Mouse (Mus musculus): Measurements from ENCODE around the gene Tgfbr3.

Tgfbr3 gene

DNA sequence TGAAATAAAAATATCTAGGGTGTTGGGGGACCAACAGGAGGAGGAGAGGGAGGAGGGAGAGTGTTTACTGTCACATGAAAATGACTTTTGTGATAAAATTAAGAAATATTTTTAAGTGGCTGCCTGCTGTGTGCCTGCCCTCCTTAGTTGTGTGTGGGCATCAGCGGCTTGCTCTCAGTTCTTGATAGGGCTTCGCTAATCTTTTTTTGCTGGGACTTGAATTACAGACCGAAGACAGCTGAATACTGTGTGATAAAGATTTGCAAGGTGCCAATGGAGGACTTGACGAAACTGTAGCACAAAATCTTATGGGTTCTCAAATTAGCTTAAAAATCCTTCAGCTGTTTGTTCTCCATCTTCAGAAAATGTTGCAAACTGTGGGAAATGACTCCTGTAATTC is 205.0 kb downstream of the Tgfbr3 start:
- no peak for DNase-seq (ENCODE audit: low read depth, low spot score)

DNA sequence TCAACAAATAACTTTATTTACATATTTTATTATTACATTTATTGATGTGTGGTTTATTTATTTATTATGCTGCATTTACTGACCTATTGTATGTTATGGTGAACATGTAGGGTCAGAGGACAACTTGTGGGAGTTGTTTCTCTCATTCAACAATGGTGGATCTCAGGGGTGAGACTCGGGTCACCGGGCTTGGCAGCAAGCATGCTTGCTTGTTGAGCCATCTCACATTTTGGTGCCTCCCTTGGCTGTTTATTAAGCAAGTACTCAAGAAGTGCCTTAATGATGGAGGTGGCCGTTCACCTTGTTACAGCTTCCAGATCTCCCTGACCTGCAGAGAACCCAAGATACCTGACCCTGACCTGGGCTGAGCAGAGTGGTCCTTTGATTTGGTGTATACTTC is 207.4 kb downstream of the Tgfbr3 start:
- no peak for DNase-seq (ENCODE audit: low read depth, low spot score)

DNA sequence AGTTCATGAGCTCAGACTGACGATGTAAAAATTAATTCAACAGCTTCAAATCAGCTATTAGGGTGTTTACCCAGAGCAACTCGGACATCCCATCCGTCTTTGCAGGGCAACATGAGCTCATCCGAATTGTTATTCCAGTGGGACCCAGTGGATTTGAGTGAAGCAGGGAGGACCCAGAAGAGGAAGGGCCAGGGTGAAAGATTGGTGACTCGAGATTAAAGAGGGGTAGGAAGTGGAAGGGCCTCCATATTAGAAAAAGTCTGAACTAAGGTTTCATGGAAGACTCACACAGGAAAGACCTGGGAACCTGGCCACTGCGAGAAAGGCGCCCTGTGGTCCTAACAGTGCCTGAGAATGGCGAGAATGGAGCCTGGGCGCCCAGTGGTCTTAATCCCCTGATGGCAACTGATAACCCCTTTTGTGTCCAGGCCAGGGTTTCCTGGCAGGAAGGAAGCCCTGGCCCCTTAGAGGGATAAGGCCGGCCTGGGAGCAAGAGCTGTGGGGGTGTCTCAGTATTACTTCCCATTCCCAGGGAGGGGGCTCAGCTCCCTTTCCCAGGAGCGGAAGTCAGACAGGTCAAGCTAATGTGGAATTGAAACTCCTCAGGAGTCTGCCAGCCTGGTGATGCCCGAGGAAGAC is 208.3 kb downstream of the Tgfbr3 start:
- DNase-seq (ENCODE audit: low read depth, low spot score), result no peak

DNA sequence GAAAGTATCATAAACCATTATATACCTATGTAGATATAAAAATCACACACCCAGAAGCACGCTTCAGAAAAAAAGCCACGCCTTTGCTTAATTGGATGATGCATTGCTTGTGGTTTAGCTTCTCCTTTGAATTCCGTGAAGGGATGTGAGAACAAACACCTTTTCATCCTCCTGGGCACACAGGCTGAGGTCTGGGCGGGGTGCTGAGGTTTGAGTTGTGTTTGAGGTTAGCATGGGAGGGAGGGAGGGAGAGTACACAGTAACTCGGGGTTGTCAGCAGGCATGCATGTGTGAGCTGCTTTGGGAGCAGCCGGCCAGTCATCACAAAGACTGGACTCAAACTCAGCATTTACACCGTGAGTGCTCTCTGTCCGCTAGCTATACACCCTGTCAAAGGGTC is 209.5 kb downstream of the Tgfbr3 start:
- no peak for DNase-seq (ENCODE audit: low read depth, low spot score)

DNA sequence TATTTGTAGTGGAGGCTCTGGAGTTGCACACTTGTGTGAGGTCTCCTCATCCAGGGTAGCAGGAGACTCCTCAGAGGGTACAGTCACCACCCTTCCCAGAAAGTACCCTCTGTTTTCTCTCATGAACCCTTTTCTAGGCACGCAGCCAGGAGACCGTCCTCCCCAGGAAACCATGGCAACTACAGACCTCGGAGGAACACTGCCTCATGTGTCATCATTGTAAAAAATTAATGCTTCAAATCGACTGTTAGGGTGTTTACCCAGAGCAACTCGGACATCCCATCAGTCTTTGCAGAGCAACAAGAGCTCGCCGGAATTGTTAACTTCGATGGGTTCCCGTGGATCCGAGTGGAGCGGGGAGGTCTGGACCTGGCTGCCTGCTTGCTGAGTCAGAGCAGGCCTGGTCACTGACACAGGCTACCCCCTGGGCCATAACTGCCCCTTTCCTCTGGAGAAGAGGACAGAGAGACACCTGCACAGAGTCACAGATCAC is 210.2 kb downstream of the Tgfbr3 start:
- DNase-seq (ENCODE audit: low read depth, low spot score), result no peak

DNA sequence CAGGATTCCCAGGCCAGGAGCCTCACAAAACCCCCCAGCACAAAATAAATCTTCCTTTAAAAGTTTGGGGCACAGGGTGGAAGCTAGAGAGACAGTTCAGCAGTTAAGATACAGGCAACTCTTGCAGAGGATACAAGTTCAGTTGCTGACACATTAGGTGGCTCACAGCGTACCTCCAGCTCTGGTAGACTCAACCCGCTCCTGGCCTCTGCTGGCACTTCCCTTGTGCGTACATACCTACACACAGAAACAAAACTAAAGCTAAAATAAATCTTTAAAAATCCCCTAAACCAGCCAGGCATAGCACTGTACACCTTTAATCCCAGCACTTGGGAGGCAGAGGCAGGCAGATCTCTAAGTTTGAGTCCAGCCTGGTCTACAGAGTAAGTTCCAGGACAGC is 211.1 kb downstream of the Tgfbr3 start:
- DNase-seq (ENCODE audit: low read depth, low spot score), result no peak

DNA sequence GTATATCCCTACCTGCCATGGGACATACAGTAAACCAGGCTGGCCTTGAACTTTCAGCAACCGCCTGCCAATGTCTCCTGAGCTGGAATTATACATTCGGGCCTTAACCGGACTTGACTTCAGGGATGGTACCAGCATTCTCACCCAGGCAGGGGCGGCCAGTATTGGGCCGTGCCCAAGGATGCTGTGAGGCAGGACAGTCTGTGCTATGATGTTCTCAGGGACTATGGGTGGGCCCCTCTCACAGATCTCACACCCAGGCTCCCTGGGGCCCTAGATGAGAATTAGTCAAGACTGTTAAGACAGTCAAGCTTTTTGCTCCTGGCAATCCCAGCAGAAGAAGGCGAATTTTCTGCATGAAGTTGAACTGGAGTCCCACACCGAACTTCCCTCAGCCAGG is 211.5 kb downstream of the Tgfbr3 start:
- no peak for DNase-seq (ENCODE audit: low read depth, low spot score)

DNA sequence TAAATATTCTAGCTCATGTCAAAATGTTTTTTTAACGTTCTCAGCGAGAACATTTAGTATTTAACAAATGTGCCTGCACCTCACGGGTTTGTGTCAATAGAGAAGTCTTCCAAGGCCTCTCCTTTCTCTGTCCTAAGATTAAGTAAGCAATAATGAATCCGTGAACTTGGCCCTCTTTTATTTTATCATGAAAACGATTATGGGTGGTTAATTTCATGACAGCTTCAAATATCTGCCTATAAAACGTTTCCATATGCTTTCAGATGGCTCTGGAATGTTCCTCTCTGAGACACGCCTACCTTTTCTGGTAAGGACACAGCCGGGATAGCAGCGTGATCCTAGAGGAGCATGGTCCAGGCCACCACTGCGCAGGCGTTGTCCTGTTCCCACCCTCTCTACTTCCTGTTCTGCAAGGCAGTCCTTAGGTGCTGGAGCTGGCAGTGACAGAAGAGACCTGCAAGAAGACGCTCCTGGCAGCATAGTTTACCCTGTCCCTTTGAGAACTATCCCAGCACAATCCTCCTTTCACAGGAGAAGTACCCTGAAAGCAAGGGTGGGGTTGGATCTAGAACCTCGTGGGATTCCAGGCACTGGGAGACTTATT is 214.3 kb downstream of the Tgfbr3 start:
- DNase-seq (ENCODE audit: low read depth, low spot score), result no peak

DNA sequence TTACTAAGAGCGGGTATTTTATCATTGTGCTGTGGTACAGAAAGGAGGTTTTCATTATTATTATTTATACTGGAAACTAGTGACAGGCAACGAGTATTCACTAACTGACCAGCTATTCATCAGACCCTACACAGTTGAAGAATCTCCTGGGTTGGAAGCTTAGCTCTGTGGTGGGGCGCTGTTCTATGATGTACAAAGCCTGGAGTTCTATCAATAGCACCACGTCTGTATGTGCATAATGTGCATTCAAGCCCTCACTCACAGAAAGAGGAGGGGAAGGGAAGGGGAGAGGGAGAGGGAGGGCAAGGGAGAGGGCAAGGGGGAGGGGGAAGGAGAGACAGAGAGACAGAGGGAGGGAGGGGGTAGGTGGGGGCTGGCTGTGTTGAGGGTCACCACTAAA is 215.1 kb downstream of the Tgfbr3 start:
- DNase-seq (ENCODE audit: low read depth, low spot score), result no peak

DNA sequence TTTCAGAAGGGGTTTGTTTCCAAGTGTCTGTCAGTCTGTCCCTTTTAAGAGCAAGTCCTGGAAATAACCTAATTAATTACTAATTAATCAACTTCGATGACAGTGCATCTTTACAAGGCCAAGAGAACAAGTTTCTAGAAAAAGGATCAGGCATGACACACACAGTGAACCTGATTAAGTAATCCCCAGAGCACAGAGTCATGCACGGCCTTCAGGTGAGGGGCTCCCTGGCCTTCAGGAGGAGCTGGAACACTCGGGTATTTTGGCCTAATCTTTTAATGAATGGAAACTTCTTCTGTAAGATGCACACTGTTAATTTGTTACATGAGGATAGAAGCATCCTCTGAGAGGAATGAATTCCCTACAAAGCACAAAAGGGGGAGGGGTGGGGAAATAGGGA is 215.9 kb downstream of the Tgfbr3 start:
- DNase-seq (ENCODE audit: low read depth, low spot score), result no peak

DNA sequence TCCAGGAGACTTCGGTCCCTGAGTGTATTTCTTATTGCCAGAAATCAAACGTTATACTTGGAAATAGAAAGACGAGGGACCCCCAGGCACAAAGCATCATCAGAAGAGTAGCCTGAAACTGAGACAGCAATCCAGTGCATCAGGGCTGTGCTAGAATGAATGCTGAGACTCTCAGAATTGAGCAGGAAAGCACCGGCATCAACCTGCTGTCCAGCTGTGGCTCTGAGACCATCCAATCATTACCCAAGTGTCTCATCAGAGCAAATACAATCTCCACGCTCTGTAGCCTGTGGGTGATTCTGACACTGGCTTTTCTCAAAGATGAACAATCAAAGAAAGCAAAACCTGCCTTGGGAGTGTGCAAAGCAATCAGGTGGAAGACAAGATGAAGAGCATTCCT is 221.3 kb downstream of the Tgfbr3 start:
- no peak for DNase-seq (ENCODE audit: low read depth, low spot score)

DNA sequence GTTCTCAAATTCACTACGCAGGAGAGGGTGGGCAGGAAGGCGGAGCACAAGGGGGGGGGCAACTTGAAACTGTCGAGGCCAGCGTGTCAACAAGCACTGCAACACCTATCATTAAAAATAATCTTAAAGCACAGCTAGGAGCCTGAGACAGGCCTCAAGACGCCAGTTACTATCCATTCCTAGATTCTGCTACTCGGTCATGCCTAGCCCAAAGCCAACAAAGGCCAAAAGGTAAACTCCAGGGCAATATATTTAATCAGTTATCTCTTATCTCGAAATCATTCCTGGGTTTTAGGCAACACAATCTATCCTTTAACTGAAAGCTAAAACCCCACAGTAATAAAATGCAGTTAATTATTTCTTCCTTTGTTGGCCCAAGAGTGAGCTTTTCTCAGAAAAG is 221.9 kb downstream of the Tgfbr3 start:
- DNase-seq (ENCODE audit: low read depth, low spot score), result no peak

DNA sequence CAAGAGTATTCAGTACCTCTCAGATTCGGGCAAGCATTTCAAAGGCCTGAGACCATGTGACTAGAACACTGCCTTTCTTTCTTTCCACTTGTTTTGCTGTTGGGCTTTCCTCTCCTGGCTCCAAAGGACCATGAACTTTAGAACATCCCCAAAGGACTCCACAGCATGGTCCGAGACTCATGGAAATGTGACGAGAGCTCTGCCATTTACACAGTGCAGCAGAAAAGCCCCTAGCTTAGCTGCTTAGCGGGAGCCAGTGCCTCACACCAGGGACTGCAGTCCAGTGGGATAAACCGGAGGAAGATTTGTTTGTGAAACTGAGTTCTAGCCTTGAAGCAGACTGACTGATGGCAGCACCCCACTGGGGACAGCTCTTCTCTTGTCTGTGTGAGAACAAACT is 224.5 kb downstream of the Tgfbr3 start:
- DNase-seq (ENCODE audit: low read depth, low spot score), result no peak

DNA sequence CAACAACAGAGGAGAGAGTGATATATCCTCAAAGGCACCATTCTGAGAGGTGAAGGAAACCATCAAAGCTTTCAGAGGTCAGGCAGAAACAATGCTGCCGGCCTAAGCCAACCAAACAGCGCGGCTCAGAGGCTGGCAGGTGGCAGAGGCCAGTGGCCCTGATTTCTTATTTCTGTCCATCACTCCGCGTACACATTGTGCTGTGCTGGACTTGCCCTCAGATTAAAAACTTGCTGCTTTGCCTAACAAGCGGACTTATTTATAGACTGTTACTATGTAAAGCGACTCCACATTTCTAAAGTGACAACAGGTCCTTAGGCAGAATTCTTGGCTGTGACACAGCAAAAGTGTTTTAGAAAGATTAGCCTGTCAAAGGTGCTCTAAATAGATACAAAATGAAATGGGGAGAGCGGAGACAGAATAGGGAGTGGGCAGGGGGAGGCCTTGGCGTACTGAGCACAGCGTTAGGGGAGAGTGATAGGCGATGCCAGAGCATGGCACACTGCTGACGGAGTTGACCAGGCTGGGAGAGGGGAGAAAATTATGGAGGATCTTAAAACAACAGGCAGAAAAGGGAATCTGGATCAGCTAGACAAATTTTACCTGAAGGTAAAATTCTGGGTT is 227.1 kb downstream of the Tgfbr3 start:
- DNase-seq (ENCODE audit: low read depth, low spot score), result no peak

DNA sequence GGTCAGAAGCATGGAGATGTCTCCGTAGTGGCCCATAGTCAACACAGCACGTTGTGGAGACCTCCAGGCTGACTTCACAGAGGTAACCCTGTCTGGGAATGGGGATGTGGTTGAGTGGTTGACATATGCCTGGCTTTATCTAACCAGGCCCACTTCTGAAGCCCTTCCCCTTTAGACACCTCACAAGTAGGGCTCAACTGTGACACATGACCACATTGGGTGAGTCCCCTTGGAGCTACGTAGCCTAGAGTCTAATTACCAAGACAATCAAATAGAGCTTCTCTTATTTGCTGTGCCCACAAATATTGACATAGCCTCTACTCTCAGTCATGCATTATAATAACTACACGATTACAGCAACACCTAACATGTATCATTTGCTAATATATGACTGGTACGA is 229.9 kb downstream of the Tgfbr3 start:
- no peak for DNase-seq (ENCODE audit: low read depth, low spot score)

DNA sequence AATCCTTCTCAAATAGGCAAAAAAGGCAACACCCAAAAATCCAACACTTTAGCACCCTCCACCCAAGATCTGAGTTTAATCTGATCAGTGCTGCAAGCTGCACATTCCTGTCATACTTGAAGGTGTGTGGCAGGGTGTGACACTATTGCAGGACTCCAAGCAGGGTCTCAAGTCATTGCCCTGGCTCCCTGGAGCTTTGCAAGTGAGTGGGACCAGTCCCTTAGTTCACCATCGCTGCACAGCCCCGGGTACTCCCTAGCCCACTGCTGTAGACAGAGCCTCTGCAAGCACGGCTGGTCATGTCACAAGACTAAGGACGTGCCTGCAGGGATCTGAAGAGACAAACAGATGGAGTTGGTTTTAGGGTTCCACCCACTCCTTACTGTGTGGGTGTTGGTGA is 230.8 kb downstream of the Tgfbr3 start:
- no peak for DNase-seq (ENCODE audit: low read depth, low spot score)
